Mouse (Mus musculus) embryonic facial prominence, embryonic 11.5 days (tissue): ENCODE results near the gene Ap1s3. TPM values are rescaled to one million over a fixed set of nuclear protein-coding genes. Genes with fewer than 3 reads are reported as not detected.
A peak's percentile ranks its signal among the peaks of the same experiment; 100 is the strongest.

ENCODE experiments used
- ATAC-seq: fragments of 200-750 bp; cut with Nextera tagmentation; replicated peaks from 2 replicates; pipeline ENCODE4 v1.8.0; 2017; ENCODE audit warnings: low read depth; ENCODE audit not compliant: insufficient number of reproducible peaks, low FRiP score, low TSS enrichment
- DNase-seq: peaks from one replicate; pipeline ENCODE4 v3.0.0-alpha.2; 2015; ENCODE audit warnings: low spot score
- H3K27ac ChIP-seq: fragments of 300-500 bp; sonication (generic); replicated peaks from 2 replicates; pipeline ENCODE4 v1.5.1; 2014; ENCODE audit warnings: mild to moderate bottlenecking, low read depth, low read length, control low read depth
- H3K27me3 ChIP-seq: fragments of 300-500 bp; sonication (generic); 2 replicates; pipeline ENCODE4 v1.6.1; 2014; ENCODE audit warnings: mild to moderate bottlenecking, low read length, moderate library complexity, mixed read lengths; ENCODE audit not compliant: control insufficient read depth, insufficient read depth
- H3K36me3 ChIP-seq: fragments of 300-500 bp; sonication (generic); replicated peaks from 2 replicates; pipeline ENCODE4 v1.6.1; 2014; ENCODE audit warnings: low read depth, mild to moderate bottlenecking, low read length, moderate library complexity, mixed read lengths; ENCODE audit not compliant: control insufficient read depth, insufficient read depth
- H3K4me1 ChIP-seq: fragments of 300-500 bp; sonication (generic); 2 replicates; pipeline ENCODE4 v1.6.1; 2014; ENCODE audit warnings: low read length, mixed read lengths; ENCODE audit not compliant: control insufficient read depth, insufficient read depth
- H3K4me2 ChIP-seq: fragments of 300-500 bp; sonication (generic); 2 replicates; pipeline ENCODE4 v1.6.1; 2014; ENCODE audit warnings: low read depth, mild to moderate bottlenecking, control low read depth, low read length, moderate library complexity
- H3K4me3 ChIP-seq: fragments of 300-500 bp; sonication (generic); 2 replicates; pipeline ENCODE4 v1.5.1; 2014; ENCODE audit warnings: low read depth, low read length, control low read depth
- H3K9ac ChIP-seq: fragments of 300-500 bp; sonication (generic); replicated peaks from 2 replicates; pipeline ENCODE4 v1.6.1; 2014; ENCODE audit warnings: mild to moderate bottlenecking, control low read depth, low read length
- H3K9me3 ChIP-seq: fragments of 300-500 bp; sonication (generic); replicated peaks from 2 replicates; pipeline ENCODE4 v1.6.1; 2016; ENCODE audit warnings: mild to moderate bottlenecking, low read length, inconsistent platforms, mixed read lengths; ENCODE audit not compliant: control insufficient read depth
- WGBS: fragments of 180-500 bp; shearing (Covaris S2); extraction: QIAGEN DNeasy Blood & Tissue Kit; methylation state at CpG from one replicate; pipeline ENCODE4 v1.1.7; 2014; 5-methylcytosine and 5-hydroxymethylcytosine counted together
- polyA plus RNA-seq: library from polyadenylated mRNA; unstranded; fragments of >200 nt; fragmentation: Nextera tagmentation; extraction: Ambion mirVana; gene quantifications from 2 replicates; pipeline ENCODE4 v1.2.1, GENCODE M21; 2014

Ap1s3 gene
- polyA plus RNA-seq, 1 experiment from 2014 or later = 0.22 TPM

- Histone ChIP-seq H3K27me3 (no peaks in the 10 kb centered on the region), H3K9me3 (no peaks in the 10 kb centered on the region), H3K9ac (no peak overlapping the region), H3K4me2 (no peak overlapping the region), H3K4me1 (no peaks in the 10 kb centered on the region), H3K36me3 (no peaks in the 10 kb centered on the region), H3K4me3 (no peak overlapping the region), H3K27ac (no peak overlapping the region)
- ATAC-seq (no peak), DNase-seq (no peak)
- 61% methylated on average over 6 of the region's 6 CpGs for WGBS
Measured at GRCm38 (mm10) chr1:79589424-79589823, 82.3 kb downstream of the Ap1s3 start.

- peak; percentile 90 for ATAC-seq
- H3K4me3 ChIP-seq = peak overlapping the region; percentile 20
Measured at GRCm38 (mm10) chr1:79581136-79581679, 90.6 kb downstream of the Ap1s3 start.

GRCm38 (mm10) chr1:79577357-79577756 lies 94.4 kb downstream of the Ap1s3 start:
- WGBS = 91% methylated on average over 3 of the region's 3 CpGs
- no peaks in the 10 kb centered on the region for H3K36me3 ChIP-seq
- no peak for DNase-seq

More at GRCm38 (mm10) chr1:79581136-79581679, 90.6 kb downstream of the Ap1s3 start:
- Histone ChIP-seq H3K27me3 (no peaks in the 10 kb centered on the region), H3K27ac (no peak overlapping the region), H3K9ac (peak overlapping the region; percentile 41), H3K4me2 (peak overlapping the region; percentile 32), H3K4me1 (no peaks in the 10 kb centered on the region), H3K36me3 (no peaks in the 10 kb centered on the region), H3K9me3 (no peaks in the 10 kb centered on the region)
- DNase-seq = peak; percentile 78
- WGBS = 2% methylated on average over 15 of the region's 15 CpGs

GRCm38 (mm10) chr1:79571912-79572311 lies 99.9 kb downstream of the Ap1s3 start:
- 78% methylated on average over 4 of the region's 4 CpGs for WGBS
- DNase-seq (no peak), ATAC-seq (no peak)
- H3K9ac ChIP-seq = no peak overlapping the region
- H3K27ac ChIP-seq = no peak overlapping the region
- no peak overlapping the region for H3K4me2 ChIP-seq
- no peaks in the 10 kb centered on the region for H3K36me3 ChIP-seq
- H3K4me1 ChIP-seq = no peaks in the 10 kb centered on the region
- H3K4me3 ChIP-seq = no peak overlapping the region
- H3K9me3 ChIP-seq = no peaks in the 10 kb centered on the region
- no peaks in the 10 kb centered on the region for H3K27me3 ChIP-seq

More at GRCm38 (mm10) chr1:79577357-79577756, 94.4 kb downstream of the Ap1s3 start:
- Histone ChIP-seq H3K27me3 (no peaks in the 10 kb centered on the region), H3K9me3 (no peaks in the 10 kb centered on the region), H3K4me1 (no peaks in the 10 kb centered on the region), H3K4me3 (no peak overlapping the region), H3K4me2 (no peak overlapping the region), H3K27ac (no peak overlapping the region), H3K9ac (no peak overlapping the region)
- no peak for ATAC-seq

GRCm38 (mm10) chr1:79571126-79571525 lies 100.6 kb downstream of the Ap1s3 start:
- no peaks in the 10 kb centered on the region for H3K36me3 ChIP-seq
- H3K4me1 ChIP-seq = no peaks in the 10 kb centered on the region
- no peaks in the 10 kb centered on the region for H3K9me3 ChIP-seq
- H3K4me3 ChIP-seq = no peak overlapping the region
- H3K27me3 ChIP-seq = no peaks in the 10 kb centered on the region
- DNase-seq (no peak), ATAC-seq (no peak)
- H3K4me2 ChIP-seq = no peak overlapping the region
- no peak overlapping the region for H3K27ac ChIP-seq
- H3K9ac ChIP-seq = no peak overlapping the region
- 57% methylated on average over 6 of the region's 6 CpGs for WGBS

- H3K27ac ChIP-seq = no peak overlapping the region
- 71% methylated on average over 5 of the region's 5 CpGs for WGBS
- no peak overlapping the region for H3K4me3 ChIP-seq
- no peaks in the 10 kb centered on the region for H3K36me3 ChIP-seq
- H3K9ac ChIP-seq = no peak overlapping the region
- H3K9me3 ChIP-seq = no peaks in the 10 kb centered on the region
- no peak overlapping the region for H3K4me2 ChIP-seq
- no peaks in the 10 kb centered on the region for H3K27me3 ChIP-seq
- ATAC-seq (no peak), DNase-seq (no peak)
- H3K4me1 ChIP-seq = no peaks in the 10 kb centered on the region
Measured at GRCm38 (mm10) chr1:79561186-79561585, 110.6 kb downstream of the Ap1s3 start.

Other genes starting within 250 kb of the Ap1s3 start
- gene Scg2, start 231.9 kb downstream of the Ap1s3 start, polyA plus RNA-seq = 3.5 and 4.5 TPM in 2 replicates
- gene Mrpl44, start 104.0 kb upstream of the Ap1s3 start, polyA plus RNA-seq = 53.1 and 55.3 TPM in 2 replicates
- 35.7 and 36.6 TPM in 2 replicates for gene Wdfy1, start 104.2 kb upstream of the Ap1s3 start, polyA plus RNA-seq
- 171 and 179 TPM in 2 replicates for gene Serpine2, start 189.2 kb upstream of the Ap1s3 start, polyA plus RNA-seq